Mouse (Mus musculus): ENCODE results near the gene Tsen54.

Tsen54 gene

GRCm38 (mm10) chr11:115859143-115859945, 44.8 kb downstream of the Tsen54 start:
- peak; percentile 78 for DNase-seq (ENCODE audit: low read depth, low spot score)

- peak; percentile 23 for DNase-seq (ENCODE audit: low read depth, low spot score)
Observed at GRCm38 (mm10) chr11:115863895-115864294, 49.4 kb downstream of the Tsen54 start.

GRCm38 (mm10) chr11:115869393-115869792, 54.9 kb downstream of the Tsen54 start:
- no peak for DNase-seq (ENCODE audit: low read depth, low spot score)

GRCm38 (mm10) chr11:115872437-115872836, 57.9 kb downstream of the Tsen54 start:
- no peak for DNase-seq (ENCODE audit: low read depth, low spot score)
